Mouse (Mus musculus) neural tube, embryonic 11.5 days (tissue): ENCODE measurements around the gene Dpep2nb. TPM values are rescaled to one million over a fixed set of nuclear protein-coding genes. Genes with fewer than 3 reads are reported as not detected.

Source experiments
- ATAC-seq: fragments of 200-750 bp; cut with Nextera tagmentation; 2 replicates; pipeline ENCODE4 v1.8.0; 2017; ENCODE audit warnings: moderate number of reproducible peaks, mild to moderate bottlenecking, moderate TSS enrichment, moderate library complexity; ENCODE audit not compliant: insufficient read depth, low FRiP score, low TSS enrichment
- DNase-seq: peaks from one replicate; pipeline ENCODE4 v3.0.0-alpha.2; 2015; ENCODE audit warnings: low spot score
- H3K27ac ChIP-seq: fragments of 300-500 bp; sonication (generic); 2 replicates; pipeline ENCODE4 v1.5.1; 2014; ENCODE audit warnings: low read depth, mild to moderate bottlenecking, low read length
- H3K27me3 ChIP-seq: fragments of 300-500 bp; sonication (generic); 2 replicates; pipeline ENCODE4 v1.6.1; 2014; ENCODE audit warnings: mild to moderate bottlenecking, low read length, mixed read lengths; ENCODE audit not compliant: control insufficient read depth, insufficient read depth
- H3K36me3 ChIP-seq: fragments of 300-500 bp; sonication (generic); 2 replicates; pipeline ENCODE4 v1.6.1; 2014; ENCODE audit warnings: mild to moderate bottlenecking, low read length, moderate library complexity, mixed read lengths; ENCODE audit not compliant: control insufficient read depth, insufficient read depth
- H3K4me1 ChIP-seq: fragments of 300-500 bp; sonication (generic); 2 replicates; pipeline ENCODE4 v1.6.1; 2014; ENCODE audit warnings: low read length, mixed read lengths; ENCODE audit not compliant: control insufficient read depth, insufficient read depth
- H3K4me2 ChIP-seq: fragments of 300-500 bp; sonication (generic); 2 replicates; pipeline ENCODE4 v1.6.1; 2014; ENCODE audit warnings: low read depth, mild to moderate bottlenecking, moderate library complexity
- H3K4me3 ChIP-seq: fragments of 300-500 bp; sonication (generic); 2 replicates; pipeline ENCODE4 v1.5.1; 2014; ENCODE audit warnings: low read depth, low read length
- H3K9ac ChIP-seq: fragments of 300-500 bp; sonication (generic); 2 replicates; pipeline ENCODE4 v1.6.1; 2014; ENCODE audit warnings: mild to moderate bottlenecking, low read length
- H3K9me3 ChIP-seq: fragments of 300-500 bp; sonication (generic); 2 replicates; pipeline ENCODE4 v1.6.1; 2016; ENCODE audit warnings: low read length; ENCODE audit not compliant: control insufficient read depth
- WGBS: fragments of 180-500 bp; shearing (Covaris S2); extraction: QIAGEN DNeasy Blood & Tissue Kit; methylation state at CpG from one replicate; pipeline ENCODE4 v1.1.7; 2014; 5-methylcytosine and 5-hydroxymethylcytosine counted together
- polyA plus RNA-seq: library from polyadenylated mRNA; unstranded; fragments of >200 nt; fragmentation: Nextera tagmentation; extraction: Ambion mirVana; gene quantifications from 2 replicates; pipeline ENCODE4 v1.2.1, GENCODE M21; 2014

The Dpep2nb gene
- not detected in 2 replicates for polyA plus RNA-seq

DNA sequence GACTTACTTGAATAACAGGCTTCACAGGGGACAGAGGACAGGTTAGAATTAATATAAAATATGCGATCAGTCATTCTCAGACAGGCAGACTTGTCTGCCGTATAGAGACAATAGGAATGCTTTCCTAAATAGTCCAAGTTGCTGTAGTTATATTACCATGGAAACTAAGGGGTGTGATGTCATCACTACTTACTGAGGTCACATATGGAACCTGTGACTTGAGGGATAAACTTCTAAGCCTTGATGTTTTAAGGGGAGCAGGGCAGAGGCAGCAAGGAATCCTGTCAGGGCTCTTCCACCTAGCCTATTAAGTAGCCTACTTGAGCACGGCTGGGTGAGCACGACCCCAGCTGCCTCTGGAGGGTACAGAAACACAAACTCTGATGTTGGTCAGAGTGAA lies at the start of gene Dpep2nb:
Dpep2nb (minus strand) TSS at position 101 of the 400 bp plus-strand sequence.
- Histone ChIP-seq H3K27ac (no peak within 1 kb of the TSS), H3K4me1 (peaks cover 6% of the 10 kb centered on the region; the same call in 1 of the 2 replicates), H3K36me3 (no peaks in the 10 kb centered on the region), H3K4me3 (no peak within 1 kb of the TSS), H3K9me3 (no peaks in the 10 kb centered on the region), H3K9ac (no peak within 1 kb of the TSS), H3K4me2 (no peak within 1 kb of the TSS), H3K27me3 (no peaks in the 10 kb centered on the region)
- 84% methylated on average over 4 of the region's 4 CpGs for WGBS
- DNase-seq (no peak), ATAC-seq (no peak)

DNA sequence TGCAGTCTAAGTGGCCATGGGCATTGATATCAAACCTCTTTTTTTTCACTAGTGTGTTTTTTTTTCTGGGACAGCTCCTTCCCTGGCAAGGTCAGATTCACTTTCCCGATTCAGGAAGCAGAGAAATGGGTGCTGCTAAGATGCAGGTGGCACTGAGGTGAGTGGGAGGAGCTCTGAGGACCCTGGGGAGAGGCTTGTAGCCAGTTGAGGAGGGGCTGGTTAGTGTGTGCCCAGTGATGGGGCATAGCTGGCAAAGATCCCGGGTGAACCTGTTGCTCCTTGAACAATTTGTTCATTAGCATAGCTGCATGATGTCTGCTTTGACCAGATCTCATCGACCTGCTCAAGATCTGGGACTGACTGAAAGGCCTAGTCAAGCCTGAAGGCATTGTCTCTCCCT lies 49.3 kb upstream of the Dpep2nb start:
- DNase-seq (no peak), ATAC-seq (no peak)
- Histone ChIP-seq H3K4me3 (no peak overlapping the region), H3K4me1 (peaks cover 2% of the 10 kb centered on the region; the same call in 1 of the 2 replicates), H3K9ac (no peak overlapping the region), H3K27ac (no peak overlapping the region), H3K9me3 (no peaks in the 10 kb centered on the region), H3K27me3 (no peaks in the 10 kb centered on the region), H3K36me3 (no peaks in the 10 kb centered on the region), H3K4me2 (no peak overlapping the region)
- WGBS, result 36% methylated on average over 3 of the region's 3 CpGs

- Histone ChIP-seq H3K27me3 (no peaks in the 10 kb centered on the region), H3K4me1 (peaks cover 2% of the 10 kb centered on the region; the same call in 1 of the 2 replicates), H3K9me3 (no peaks in the 10 kb centered on the region), H3K4me2 (no peak overlapping the region), H3K27ac (no peak overlapping the region), H3K9ac (no peak overlapping the region), H3K4me3 (no peak overlapping the region), H3K36me3 (no peaks in the 10 kb centered on the region)
- DNase-seq (no peak), ATAC-seq (no peak)
- WGBS, result 36% methylated on average over 6 of the region's 6 CpGs
These were observed 48.5 kb upstream of the Dpep2nb start for GRCm38 (mm10) chr8:106054190-106054811.

- Histone ChIP-seq H3K4me2 (no peak overlapping the region), H3K9me3 (no peaks in the 10 kb centered on the region), H3K27ac (no peak overlapping the region), H3K4me3 (no peak overlapping the region), H3K4me1 (no peaks in the 10 kb centered on the region), H3K36me3 (no peaks in the 10 kb centered on the region), H3K27me3 (no peaks in the 10 kb centered on the region), H3K9ac (no peak overlapping the region)
- DNase-seq (no peak), ATAC-seq (no peak)
- 89% methylated on average over 9 of the region's 9 CpGs for WGBS
These were observed 46.8 kb upstream of the Dpep2nb start for GRCm38 (mm10) chr8:106052510-106053089.

- Histone ChIP-seq H3K9me3 (no peaks in the 10 kb centered on the region), H3K4me3 (no peak overlapping the region), H3K9ac (no peak overlapping the region), H3K4me1 (no peaks in the 10 kb centered on the region), H3K27me3 (no peaks in the 10 kb centered on the region), H3K36me3 (no peaks in the 10 kb centered on the region), H3K27ac (no peak overlapping the region), H3K4me2 (no peak overlapping the region)
- no peak for ATAC-seq
- WGBS, result 91% methylated on average over 3 of the region's 3 CpGs
- no peak for DNase-seq
These were observed 45.3 kb upstream of the Dpep2nb start for GRCm38 (mm10) chr8:106051068-106051467.

DNA sequence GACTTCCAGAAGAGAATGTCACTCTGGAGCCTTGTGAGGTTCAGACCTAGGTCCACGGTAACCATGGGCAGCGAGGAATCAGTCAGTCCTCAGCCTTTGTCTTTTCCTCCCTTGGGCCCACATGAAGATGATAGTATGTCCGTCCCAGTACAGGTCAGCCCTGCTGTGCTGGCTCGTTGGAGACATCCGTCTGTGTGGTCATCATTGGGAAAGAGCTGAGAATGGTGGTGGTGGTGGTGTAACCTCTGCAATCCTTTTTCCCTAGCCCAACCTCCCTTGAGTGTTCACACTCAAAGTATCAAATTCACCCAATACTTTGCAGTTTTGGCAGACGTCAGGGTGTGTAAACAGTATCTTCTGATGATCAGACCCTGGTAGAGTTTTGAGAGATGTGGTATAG lies 44.1 kb upstream of the Dpep2nb start:
- DNase-seq (no peak), ATAC-seq (no peak)
- 86% methylated on average over 6 of the region's 6 CpGs for WGBS
- H3K4me3 ChIP-seq, result no peak overlapping the region
- no peaks in the 10 kb centered on the region for H3K4me1 ChIP-seq
- H3K27ac ChIP-seq, result no peak overlapping the region
- H3K9ac ChIP-seq, result no peak overlapping the region
- no peaks in the 10 kb centered on the region for H3K36me3 ChIP-seq
- H3K9me3 ChIP-seq, result no peaks in the 10 kb centered on the region
- no peak overlapping the region for H3K4me2 ChIP-seq
- no peaks in the 10 kb centered on the region for H3K27me3 ChIP-seq

GRCm38 (mm10) chr8:106047854-106048630 lies 42.3 kb upstream of the Dpep2nb start:
- no peaks in the 10 kb centered on the region for H3K36me3 ChIP-seq
- DNase-seq (no peak), ATAC-seq (no peak)
- H3K27me3 ChIP-seq, result no peaks in the 10 kb centered on the region
- no peaks in the 10 kb centered on the region for H3K4me1 ChIP-seq
- H3K9me3 ChIP-seq, result no peaks in the 10 kb centered on the region
- H3K27ac ChIP-seq, result no peak overlapping the region
- 93% methylated on average over 5 of the region's 5 CpGs for WGBS
- H3K4me3 ChIP-seq, result no peak overlapping the region
- no peak overlapping the region for H3K4me2 ChIP-seq
- no peak overlapping the region for H3K9ac ChIP-seq

- WGBS, result 86% methylated on average over 11 of the region's 11 CpGs
- no peak for ATAC-seq
- H3K36me3 ChIP-seq, result no peaks in the 10 kb centered on the region
These were observed 41.2 kb upstream of the Dpep2nb start for GRCm38 (mm10) chr8:106046872-106047559.

More at GRCm38 (mm10) chr8:106046872-106047559, 41.2 kb upstream of the Dpep2nb start:
- Histone ChIP-seq H3K9ac (no peak overlapping the region), H3K9me3 (no peaks in the 10 kb centered on the region), H3K27me3 (no peaks in the 10 kb centered on the region), H3K27ac (no peak overlapping the region), H3K4me1 (no peaks in the 10 kb centered on the region), H3K4me2 (no peak overlapping the region), H3K4me3 (no peak overlapping the region)
- DNase-seq, result no peak
